Mouse (Mus musculus) spleen, adult 12 weeks (tissue): ENCODE measurements around the gene Spert.

Experiments used
- DNase-seq: peaks from one replicate; pipeline ENCODE4 v3.0.0; 2022; ENCODE audit warnings: low spot score

Spert gene

DNA sequence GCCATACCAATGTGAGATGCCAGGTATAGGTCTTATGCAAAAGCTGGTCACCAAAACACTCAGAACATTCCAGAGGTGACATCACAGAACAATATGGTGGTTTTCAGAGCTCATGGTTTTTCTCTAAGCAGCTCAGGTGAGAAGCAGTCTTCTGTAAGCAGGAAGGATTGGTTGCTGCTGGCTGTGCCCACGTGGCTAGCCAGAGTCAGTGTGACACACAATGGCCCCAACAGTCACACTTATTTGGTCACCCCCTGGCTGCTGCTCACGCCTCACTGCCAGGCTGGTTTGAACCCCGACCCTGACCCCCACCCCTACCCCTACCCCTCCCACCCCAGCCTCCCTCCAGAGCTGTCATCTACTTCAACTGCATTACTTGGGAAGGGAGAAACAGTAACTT is at the start of gene Spert:
Gene Spert, minus strand, starts transcription at position 139 of the 400 bp plus-strand sequence.
- DNase-seq = no peak

DNA sequence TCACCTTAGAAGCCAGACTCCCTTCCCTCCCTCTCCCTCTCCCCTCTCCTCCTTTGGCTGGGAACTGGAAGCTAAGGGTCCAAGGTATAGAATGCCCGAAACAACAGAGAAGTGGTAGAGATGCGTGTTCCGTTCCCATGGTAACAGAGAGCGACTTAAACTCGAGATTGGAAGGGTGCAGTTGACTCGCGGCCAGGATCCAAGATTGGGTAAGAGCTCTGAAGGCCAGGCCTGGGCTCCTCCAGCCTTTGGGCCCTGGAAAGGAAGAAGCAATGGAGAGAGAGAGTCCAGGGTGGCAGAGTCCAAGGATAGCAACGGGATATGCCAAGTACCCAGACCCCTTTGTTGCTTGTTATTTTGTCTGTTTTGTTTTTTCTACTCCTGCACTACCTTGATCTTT is 49.2 kb upstream of the Spert start, which contains the start of gene Erich6b:
Gene Erich6b, plus strand, starts transcription at position 180 of the 400 bp plus-strand sequence.
- DNase-seq = no peak

DNA sequence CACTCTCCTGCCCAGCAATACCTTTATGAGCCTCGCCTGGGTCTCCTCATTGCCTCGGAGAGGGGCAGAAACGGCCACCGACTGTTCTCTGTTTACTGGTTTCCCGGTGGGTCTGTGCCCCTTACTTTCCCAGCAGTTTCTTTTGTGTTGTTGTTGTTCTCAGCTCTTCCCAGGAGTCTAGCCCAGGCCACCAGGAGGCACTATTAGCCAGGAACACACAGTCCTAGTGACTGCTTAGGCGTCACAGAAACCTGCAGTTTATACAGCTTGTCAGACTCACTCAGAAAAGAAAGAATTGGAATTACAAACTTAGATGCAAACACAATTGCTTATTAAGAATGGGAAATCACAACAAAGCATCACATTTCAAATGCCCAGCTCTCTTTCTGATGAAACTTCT is 48.5 kb upstream of the Spert start:
- DNase-seq = no peak

DNA sequence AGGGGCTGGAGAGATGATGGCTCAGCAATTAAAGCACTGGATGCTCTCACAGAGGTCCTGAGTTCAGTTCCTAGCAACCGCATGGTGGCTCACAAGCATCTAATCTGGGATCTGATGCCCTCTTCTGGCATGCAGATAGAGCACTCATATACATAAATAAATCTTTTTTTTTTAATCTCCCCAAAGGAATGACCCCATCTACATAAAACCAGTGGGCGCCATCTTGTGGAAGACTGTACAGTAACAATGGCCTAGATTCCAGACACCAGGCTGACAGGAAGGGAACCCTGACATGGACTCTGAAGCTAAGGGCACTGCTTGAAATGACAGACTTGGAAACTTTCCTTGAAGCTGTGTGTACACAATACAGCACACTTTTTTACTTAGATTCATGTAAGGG is 47.9 kb upstream of the Spert start:
- DNase-seq = no peak

DNA sequence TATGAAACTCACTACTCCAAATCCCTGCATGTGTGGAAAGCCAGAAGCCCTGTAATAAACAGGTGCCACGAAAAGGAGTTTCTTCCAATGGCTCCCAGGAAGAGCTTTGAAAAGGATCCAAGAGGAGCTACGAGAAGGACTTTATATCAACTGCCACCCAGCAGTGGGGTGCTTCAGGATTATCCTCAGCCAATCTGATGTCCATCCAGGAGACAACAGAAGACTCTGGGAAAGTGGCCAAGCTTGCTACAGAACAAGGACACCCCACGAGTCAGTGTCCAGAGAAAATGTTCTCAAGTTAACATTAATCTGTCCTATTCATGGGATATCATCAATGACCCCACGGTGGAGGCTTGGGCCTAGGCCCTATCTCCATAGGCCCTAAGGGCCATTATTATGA is 44.7 kb upstream of the Spert start:
- no peak for DNase-seq

DNA sequence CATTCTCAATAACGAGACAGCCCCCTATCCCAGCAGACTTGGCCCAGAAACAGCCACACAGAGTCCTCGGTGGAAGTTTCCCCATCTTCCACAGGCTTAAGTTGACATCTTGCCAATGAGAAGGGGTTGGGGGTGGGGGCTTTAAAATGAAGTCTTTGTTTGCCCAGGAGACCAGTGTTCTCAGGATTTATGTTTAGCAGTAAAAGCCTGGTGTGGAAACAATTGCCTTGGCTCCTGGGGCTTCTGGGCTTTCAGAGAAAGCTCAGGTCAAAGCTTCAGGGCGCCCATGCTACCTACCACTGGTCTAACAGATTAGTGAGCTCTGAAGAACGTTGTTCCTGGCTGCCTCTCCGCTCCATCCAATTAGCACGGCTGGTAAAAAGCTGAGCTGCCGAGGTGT is 43.2 kb upstream of the Spert start:
- no peak for DNase-seq

DNA sequence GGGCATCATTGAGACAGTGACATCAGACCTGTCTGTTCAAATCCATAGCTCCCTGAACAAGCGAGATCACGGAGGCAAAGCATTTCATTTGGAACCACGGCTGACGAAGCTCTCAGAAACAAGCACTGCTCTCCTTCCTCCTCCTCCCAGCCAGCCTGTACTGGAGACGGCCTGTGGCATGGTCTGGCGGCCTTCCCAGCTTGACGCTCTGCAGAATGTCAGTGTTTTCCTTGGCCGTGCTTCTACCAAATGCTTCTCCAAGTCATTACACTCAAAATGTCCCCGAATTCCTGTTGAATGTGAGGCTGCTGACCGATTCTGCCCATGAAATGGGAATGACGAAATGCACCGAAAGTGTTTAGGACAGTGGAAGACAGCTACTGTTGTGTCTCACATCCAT is 42.4 kb upstream of the Spert start:
- DNase-seq = no peak

DNA sequence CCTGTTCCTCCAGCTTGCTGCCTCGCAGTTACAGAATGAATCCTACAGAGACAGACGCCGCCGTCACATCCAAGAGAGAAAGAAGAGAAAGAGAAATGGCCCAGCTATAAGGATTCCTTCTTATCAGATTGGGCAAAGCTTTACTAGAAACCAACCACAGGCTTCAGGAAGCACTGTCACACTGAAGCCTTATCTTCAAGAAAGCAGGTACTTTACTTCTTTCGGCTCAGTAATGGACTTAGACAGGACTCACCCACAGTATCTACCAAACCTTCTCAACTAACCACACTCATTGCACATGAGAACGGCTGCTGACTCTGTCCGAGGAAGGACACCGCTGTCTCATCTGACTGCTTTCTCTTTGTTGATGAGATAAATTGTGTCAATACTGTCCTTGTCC is 36.0 kb upstream of the Spert start:
- DNase-seq = no peak

DNA sequence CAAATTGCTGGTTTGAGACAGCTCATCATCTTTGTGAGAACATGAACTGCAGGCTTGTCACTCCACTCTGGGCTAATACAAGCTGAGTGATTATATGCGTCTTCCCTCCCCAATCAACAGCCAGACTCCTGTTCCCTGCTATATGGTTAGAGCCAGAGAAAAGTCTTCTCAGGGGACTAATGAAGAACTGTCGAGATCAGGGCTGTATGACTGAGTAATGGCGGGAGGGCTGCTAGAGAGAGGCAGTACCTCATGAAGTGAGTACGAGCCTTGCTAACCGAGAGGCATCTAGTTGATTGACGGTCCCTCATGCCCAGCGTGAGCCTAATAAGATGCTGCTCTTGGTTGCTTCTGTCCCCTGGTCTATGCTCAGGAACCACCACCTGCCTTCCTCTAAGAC is 30.1 kb upstream of the Spert start:
- DNase-seq = no peak

DNA sequence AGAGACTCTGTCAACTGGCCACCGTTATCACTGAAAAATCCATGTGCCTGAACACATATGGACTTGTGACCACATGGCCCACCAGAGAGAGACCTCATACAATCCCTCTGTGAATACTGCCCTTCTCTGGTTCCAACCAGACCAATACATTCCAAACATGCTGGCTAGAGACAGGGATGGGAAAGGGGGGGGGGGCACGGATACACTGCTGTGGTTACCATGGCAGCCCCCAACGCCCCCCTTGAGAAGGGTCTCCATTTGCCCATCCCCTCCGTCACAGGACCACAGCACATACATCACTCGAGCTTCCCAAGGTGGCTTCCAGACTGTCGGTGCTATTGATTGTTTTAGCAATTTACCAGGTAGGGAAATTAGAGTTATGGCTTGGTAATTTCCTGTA is 23.5 kb upstream of the Spert start:
- DNase-seq = no peak

DNA sequence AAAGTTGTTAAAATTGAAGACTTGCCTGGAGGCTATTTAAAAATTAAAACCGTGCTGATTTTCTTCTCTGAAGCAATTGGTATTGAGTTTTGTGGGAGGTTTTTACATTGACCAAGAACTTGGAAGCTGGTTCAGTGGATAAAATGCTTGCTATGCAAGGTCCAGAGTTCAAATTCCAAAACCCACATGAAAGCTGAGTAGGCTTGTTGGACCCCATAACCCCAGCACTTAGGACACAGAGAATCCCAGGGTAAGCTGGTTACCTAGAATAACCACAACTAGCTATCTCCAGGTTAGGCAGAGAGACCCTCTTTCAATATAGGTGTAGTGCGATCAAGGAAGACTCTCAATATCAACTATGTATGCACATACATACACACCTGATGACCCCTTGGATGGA is 16.3 kb upstream of the Spert start:
- no peak for DNase-seq

DNA sequence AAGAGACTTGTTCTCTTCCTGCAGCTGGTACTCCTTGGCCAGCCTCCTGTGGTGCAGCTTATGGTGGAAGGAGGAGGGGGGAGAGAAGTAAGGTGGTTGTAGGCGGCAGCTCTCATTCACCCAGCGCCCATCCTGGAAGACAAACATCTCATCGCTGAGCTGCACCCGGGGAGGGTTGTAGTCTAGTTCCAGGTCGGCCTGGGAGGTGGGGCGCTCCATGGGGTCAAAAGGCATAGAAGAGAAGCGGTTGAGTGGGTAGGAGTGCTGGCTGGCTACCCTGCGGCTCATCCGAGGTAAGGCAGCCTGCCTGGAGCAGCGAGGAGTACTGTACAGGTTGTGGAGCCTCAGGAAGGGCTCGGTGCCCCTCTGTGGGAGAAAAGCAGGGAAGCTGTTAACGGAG is 9.0 kb downstream of the Spert start:
- DNase-seq = no peak

DNA sequence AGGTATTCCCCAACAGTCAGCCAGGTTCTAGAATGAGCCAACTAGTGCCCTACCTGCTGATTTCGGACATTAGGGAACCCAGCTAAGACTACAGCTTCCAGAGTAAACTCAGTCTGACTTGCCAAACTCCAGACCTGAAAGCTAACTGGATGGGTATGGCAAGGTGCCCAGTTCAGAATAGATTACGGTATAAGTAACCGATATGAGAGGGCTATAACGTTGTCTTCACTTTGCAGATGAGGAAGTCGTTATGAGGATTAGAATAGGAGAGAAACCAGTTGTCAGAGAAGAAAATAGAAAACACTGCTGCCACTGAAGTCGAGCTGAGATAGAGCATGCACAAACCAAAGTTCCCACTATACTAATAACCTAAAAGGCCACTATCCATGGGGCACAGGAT is 13.9 kb downstream of the Spert start:
- DNase-seq = no peak

DNA sequence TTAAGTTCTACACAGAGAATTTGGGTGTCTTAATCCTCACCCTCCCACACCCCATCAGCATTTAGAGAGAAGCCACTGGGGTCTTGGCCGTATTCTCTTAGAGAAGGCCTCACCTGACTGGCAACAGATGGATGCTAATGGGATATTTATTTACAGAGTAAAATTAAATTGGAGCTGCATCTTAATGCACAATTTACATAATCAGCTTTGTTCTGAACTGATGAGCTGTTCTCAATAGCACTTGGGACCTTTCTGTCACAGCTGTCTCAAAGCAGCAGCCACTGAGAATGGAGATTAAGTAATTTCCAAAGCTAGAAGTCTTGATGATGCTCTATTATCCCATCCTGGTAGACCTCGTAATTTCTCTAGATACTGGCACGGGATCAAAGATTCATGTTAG is 26.6 kb downstream of the Spert start:
- DNase-seq = no peak

DNA sequence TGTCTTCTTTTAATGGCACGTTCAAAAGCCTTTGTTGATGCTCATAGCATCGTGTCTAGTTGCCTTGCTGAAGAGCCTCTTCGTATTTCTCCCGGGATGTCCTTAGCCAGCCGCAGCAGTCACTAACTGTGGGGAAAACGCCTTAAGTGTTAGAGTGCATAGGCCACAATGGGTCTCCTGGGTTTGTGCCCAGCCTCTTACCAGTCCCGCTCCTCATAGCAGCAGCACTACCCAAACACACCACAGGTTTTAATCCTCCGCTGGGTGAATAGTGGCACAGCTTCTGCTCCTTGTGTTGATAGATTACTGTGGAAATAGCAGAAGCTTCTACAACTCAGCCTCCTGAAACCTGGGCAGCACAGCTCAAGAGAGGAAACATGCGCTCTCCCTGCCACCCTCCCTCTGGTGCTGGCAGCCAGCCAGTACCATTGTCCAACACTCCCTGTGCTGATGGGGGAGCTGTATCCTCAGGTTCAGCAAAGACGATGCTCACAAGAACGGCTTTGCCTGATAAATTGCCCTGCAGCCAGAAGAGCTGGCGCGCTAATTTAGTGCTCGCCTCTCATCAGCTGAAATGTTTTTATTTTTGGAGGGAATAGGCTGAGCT is 27.3 kb downstream of the Spert start:
- no peak for DNase-seq

DNA sequence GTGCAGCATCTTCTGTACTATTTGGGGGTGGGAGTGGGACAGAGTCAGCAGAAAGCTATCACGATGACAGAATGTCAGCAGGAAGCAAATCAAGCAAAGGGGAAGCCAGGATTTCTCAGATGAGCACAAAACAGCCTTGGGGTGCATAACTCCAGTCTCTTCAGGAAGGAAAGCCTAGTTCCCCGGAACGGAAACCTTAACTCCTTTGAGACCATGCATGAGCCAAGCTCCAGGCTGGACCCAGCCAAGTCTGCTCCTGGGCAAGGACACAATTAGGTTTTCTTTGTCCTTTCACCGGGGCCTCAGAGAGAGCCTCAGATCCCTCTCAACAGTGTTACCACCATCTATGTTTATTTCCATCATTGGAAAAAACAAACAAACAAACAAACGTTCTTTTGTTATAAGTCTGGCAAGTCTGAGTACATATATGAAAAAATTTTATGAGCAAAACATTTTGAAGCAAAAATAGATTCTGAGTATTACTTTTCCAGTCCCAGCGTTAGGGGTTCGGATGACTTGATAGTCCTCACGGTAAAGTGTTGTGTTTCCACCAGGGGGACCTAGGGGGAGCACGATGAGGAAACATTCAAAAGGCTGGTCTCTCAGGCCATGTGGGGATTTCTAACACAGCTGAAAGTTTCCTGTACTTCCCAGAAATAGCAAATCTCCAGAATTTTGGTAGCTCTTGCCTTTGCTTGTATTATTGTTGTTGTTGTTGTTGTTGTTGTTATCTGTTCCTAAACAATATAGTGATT is 31.2 kb downstream of the Spert start:
- no peak for DNase-seq

DNA sequence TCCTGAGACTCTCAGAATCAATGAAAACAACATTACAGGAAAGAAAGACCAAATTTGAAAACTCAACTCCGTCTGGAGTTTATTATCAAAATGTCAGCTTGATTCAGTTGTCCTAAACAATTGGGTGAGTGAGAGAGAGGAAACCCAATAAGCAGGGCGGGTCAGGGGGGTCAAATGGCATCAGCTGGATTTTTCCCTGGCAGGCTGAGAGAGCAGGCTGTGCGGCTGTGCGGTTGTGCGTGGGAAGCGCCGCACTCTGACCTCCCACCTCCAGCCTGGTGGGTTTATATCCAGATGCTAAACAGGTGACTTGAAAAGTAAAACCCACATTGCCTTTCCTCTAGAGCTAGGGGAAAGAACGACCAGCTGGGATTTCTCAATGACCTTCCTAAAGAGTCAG is 51.2 kb downstream of the Spert start:
- DNase-seq = no peak

DNA sequence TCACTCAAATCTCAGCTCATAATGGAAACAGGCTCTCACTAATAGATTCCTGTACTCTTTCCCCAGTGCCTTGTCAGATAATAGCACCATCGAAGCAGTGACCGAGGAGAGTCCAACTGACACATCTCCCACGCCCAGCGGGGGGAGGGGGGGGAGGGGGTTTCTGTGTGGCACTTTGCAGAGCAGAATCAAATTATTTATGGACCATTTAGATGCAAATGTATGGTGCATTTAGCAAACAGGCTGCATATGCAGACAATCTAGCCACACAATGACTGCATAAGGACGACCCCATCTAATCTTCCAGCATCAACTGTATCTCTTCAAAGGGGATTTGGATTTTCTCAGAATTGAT is 51.9 kb downstream of the Spert start:
- DNase-seq = no peak

DNA sequence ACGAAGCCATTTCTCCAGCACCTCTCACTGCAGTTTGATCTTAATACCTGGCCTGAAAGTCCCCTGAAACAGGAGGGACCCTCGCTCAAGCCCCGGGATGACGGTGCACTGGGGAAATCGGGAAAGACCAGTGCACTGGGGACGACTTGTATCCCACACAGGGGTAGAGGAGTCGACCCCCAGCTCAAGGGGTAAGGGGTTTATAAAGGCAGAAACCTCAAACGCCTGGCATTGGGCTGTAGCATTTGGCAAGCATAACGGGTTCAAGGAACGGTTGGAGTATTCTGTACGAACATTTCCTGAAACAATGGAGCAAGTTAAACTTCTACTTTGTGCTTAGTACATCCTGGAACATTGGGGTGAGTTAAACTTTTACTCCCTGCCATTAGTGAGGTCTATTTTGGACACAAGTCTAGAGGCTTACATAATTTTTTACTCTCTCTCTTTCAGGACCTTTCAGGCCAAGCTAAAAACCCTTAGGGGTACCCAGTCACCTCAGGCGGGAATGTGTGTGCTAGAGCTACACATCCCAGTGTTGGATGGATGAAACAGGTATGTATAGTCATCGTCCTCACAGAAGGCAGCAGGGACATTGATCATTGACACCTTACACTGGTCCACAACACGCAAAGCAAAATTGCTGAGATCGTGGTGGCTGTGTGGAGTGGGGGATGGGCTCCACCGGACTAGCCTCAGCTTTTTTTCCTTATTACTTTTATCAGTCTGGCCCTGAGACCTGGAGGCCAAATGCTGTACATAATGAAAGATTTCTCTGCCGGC is 52.5 kb downstream of the Spert start:
- no peak for DNase-seq

DNA sequence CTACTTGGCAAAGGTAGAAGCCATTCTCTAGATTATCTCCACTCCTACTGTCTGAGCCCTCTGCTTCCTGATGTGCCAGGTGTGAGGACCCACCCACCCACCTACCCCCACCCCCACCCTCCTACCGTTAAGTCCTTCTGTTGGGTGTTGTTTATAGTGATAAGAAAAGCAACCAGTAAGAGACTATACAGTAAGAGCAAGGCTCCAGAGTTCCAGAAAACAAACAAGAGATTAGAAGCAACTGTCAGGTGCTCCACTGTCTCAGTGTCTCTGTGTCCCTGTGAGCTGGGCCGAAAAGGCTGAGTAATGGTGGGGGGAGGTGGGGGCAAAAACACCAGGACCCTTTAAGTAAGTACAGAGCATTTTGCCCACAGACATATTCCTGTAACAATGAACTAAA is 53.7 kb downstream of the Spert start:
- DNase-seq = no peak
